In genomic region chr9:60478806-60479205, GRCm38 (mm10) we compare ENCODE assay signal across 19 mouse cellular contexts. TPM values are rescaled to one million over a fixed set of nuclear protein-coding genes. Genes with fewer than 3 reads are reported as not detected.
DNase-seq lines count a peak whose midpoint lies in the region; ATAC-seq and TF ChIP-seq lines count a peak whose summit lies in the region.
"Had no signal": no experiment of that assay in that cellular context is flagged by ENCODE, and none has a peak within 500 bp of the region (broad histone marks: within the 10 kb centered on the region; RNA-seq: fewer than 3 reads in every experiment).

No protein-coding gene starts in this region.

- ATAC-seq in kidney, embryonic 15.5 days (replicated peaks; ENCODE audit: low FRiP score): no peak
- no peak for ATAC-seq in lung, postnatal 0 days

- no peak for TF ChIP-seq CTCF in lung, postnatal 0 days (IDR thresholded peaks at IDR 0.05)

- no peak for TF ChIP-seq EP300 in lung, postnatal 0 days (IDR thresholded peaks at IDR 0.05)

- intact Hi-C loops in heart, postnatal 10 days (cut with DNase I): no loop called here

- no peak overlapping the region for H3K4me2 ChIP-seq in kidney, embryonic 15.5 days
- no peak overlapping the region for H3K4me2 ChIP-seq in lung, postnatal 0 days (replicated peaks; ENCODE audit: low read depth, low read length)
- H3K4me2 ChIP-seq: hindbrain, embryonic 15.5 days had no signal

- no peaks in the 10 kb centered on the region for H3K27me3 ChIP-seq in kidney, embryonic 15.5 days
- no peaks in the 10 kb centered on the region for H3K27me3 ChIP-seq in lung, postnatal 0 days (replicated peaks; ENCODE audit: insufficient read depth, low read length)
- H3K27me3 ChIP-seq: hindbrain, embryonic 15.5 days had no signal

- H3K4me1 ChIP-seq in kidney, embryonic 15.5 days: peaks cover 18% of the 10 kb centered on the region
- H3K4me1 ChIP-seq in lung, postnatal 0 days (ENCODE audit: insufficient read depth, low read depth, low read length): 0 out of 2 replicates have a peak, but pooled peaks cover 3% of the 10 kb centered on the region
- H3K4me1 ChIP-seq: forebrain, embryonic 10.5 days; hindbrain, embryonic 15.5 days; midbrain, embryonic 10.5 days had no signal

- DNase-seq in heart, adult 11 months: peak; percentile 48
- DNase-seq in heart, postnatal 10 days: no peak
- DNase-seq in kidney, adult 9 months: no peak
- peak; percentile 54 for DNase-seq in lung, postnatal 0 days (ENCODE audit: low spot score)
- DNase-seq in lung, postnatal 10 days: no peak
- no peak for DNase-seq in cerebellum, adult 9-11 months
- DNase-seq: adrenal gland, postnatal 25 days; cerebellum, adult 11 months; cerebellum, postnatal 14 days; right cerebral cortex, postnatal 25 days; thymus, postnatal 36 days had no signal

- H3K9me3 ChIP-seq in kidney, embryonic 15.5 days (replicated peaks): no peaks in the 10 kb centered on the region
- no peaks in the 10 kb centered on the region for H3K9me3 ChIP-seq in lung, postnatal 0 days (ENCODE audit: low read length)
- H3K9me3 ChIP-seq: forebrain, embryonic 10.5 days; G1E; hindbrain, embryonic 15.5 days; midbrain, embryonic 10.5 days had no signal

- peak overlapping the region; percentile 58 for H3K27ac ChIP-seq in kidney, embryonic 15.5 days
- H3K27ac ChIP-seq in lung, postnatal 0 days (ENCODE audit: low read length): no peak overlapping the region
- H3K27ac ChIP-seq: forebrain, embryonic 10.5 days; hindbrain, embryonic 15.5 days; liver, embryonic 14.5 days; macrophage; midbrain, embryonic 10.5 days had no signal

- no peak overlapping the region for H3K9ac ChIP-seq in kidney, embryonic 15.5 days
- no peak overlapping the region for H3K9ac ChIP-seq in lung, postnatal 0 days (replicated peaks; ENCODE audit: low read depth)
- H3K9ac ChIP-seq: hindbrain, embryonic 15.5 days; liver, embryonic 14.5 days had no signal

- H3K4me3 ChIP-seq in kidney, embryonic 15.5 days (replicated peaks): no peak overlapping the region
- H3K4me3 ChIP-seq in lung, postnatal 0 days (ENCODE audit: low read depth, low read length): no peak overlapping the region
- H3K4me3 ChIP-seq: forebrain, embryonic 10.5 days; hindbrain, embryonic 15.5 days; midbrain, embryonic 10.5 days had no signal

- peaks cover 5% of the 10 kb centered on the region; the same call in 1 of the 2 replicates for H3K36me3 ChIP-seq in kidney, embryonic 15.5 days
- no peaks in the 10 kb centered on the region for H3K36me3 ChIP-seq in lung, postnatal 0 days (ENCODE audit: insufficient read depth, low read length)
- H3K36me3 ChIP-seq: forebrain, embryonic 10.5 days; G1E; hindbrain, embryonic 15.5 days; midbrain, embryonic 10.5 days had no signal

- whole genome bisulfite sequencing in kidney, embryonic 15.5 days: 47% methylated on average over 6 of the region's 6 CpGs
- 43% methylated on average over 6 of the region's 6 CpGs for WGBS in lung, postnatal 0 days

RNA-seq across cellular contexts. Expression of gene Thsd4, which starts 43.0 kb away (rescaled TPM):
- total RNA-seq in heart, postnatal 10 days (2021): 10 to 100 TPM; 17.0 to 17.5 TPM
- polyA plus RNA-seq in kidney, embryonic 15.5 days (2015; fragmentation: Nextera tagmentation; extraction: Ambion mirVana): 29.7 and 31.0 TPM in 2 replicates
- polyA plus RNA-seq in lung, postnatal 0 days (2015; fragmentation: Nextera tagmentation; extraction: Ambion mirVana): 3.4 and 3.6 TPM in 2 replicates
- total RNA-seq: granulocyte monocyte progenitor cell, adult 5-6 weeks had no signal
- polyA plus RNA-seq: macrophage had no signal

Comparison
In these comparisons a context has a peak if more than half of its experiments do, and no peak if none do; other contexts are left out.
1. DNase-seq: peak in heart, adult 11 months (single experiment) and lung, postnatal 0 days (single experiment); none in heart, postnatal 10 days (0 of 2), kidney, adult 9 months (single experiment), lung, postnatal 10 days (single experiment) and cerebellum, adult 9-11 months (single experiment).